Mouse (Mus musculus) heart, embryonic 12.5 days (tissue): Measurements from ENCODE around the gene Gtf2h4. TPM values are rescaled to one million over a fixed set of nuclear protein-coding genes. Genes with fewer than 3 reads are reported as not detected.
A peak's percentile ranks its signal among the peaks of the same experiment; 100 is the strongest.

Experiments
- ATAC-seq: fragments of 200-750 bp; cut with Nextera tagmentation; 2 replicates; pipeline ENCODE4 v1.8.0; 2017; ENCODE audit warnings: moderate TSS enrichment, moderate library complexity; ENCODE audit not compliant: insufficient number of reproducible peaks, low FRiP score
- H3K27ac ChIP-seq: fragments of 300-500 bp; sonication (generic); 2 replicates; pipeline ENCODE4 v1.5.1; 2016; ENCODE audit warnings: mild to moderate bottlenecking, moderate library complexity; ENCODE audit not compliant: poor library complexity, severe bottlenecking
- H3K27me3 ChIP-seq: fragments of 300-500 bp; sonication (generic); replicated peaks from 2 replicates; pipeline ENCODE4 v1.6.1; 2016; ENCODE audit warnings: mild to moderate bottlenecking, moderate library complexity
- H3K36me3 ChIP-seq: fragments of 300-500 bp; sonication (generic); 2 replicates; pipeline ENCODE4 v1.6.1; 2016; ENCODE audit warnings: mild to moderate bottlenecking, moderate library complexity
- H3K4me1 ChIP-seq: fragments of 300-500 bp; sonication (generic); replicated peaks from 2 replicates; pipeline ENCODE4 v1.6.1; 2016; ENCODE audit warnings: mild to moderate bottlenecking
- H3K4me2 ChIP-seq: fragments of 300-500 bp; sonication (generic); 2 replicates; pipeline ENCODE4 v1.6.1; 2016; ENCODE audit warnings: mild to moderate bottlenecking, moderate library complexity
- H3K4me3 ChIP-seq: fragments of 300-500 bp; sonication (generic); 2 replicates; pipeline ENCODE4 v1.5.1; 2016; ENCODE audit warnings: mild to moderate bottlenecking
- H3K9ac ChIP-seq: fragments of 300-500 bp; sonication (generic); 2 replicates; pipeline ENCODE4 v1.6.1; 2016; ENCODE audit warnings: mild to moderate bottlenecking, moderate library complexity
- H3K9me3 ChIP-seq: fragments of 300-500 bp; sonication (generic); replicated peaks from 2 replicates; pipeline ENCODE4 v1.6.1; 2016; ENCODE audit warnings: mild to moderate bottlenecking, moderate library complexity
- WGBS: fragments of 180-500 bp; shearing (Covaris S2); methylation state at CpG from one replicate; pipeline ENCODE4 v1.1.7; 2016; 5-methylcytosine and 5-hydroxymethylcytosine counted together
- polyA plus RNA-seq: library from polyadenylated mRNA; unstranded; fragments of >200 nt; fragmentation: Nextera tagmentation; extraction: Ambion mirVana; gene quantifications from 2 replicates; pipeline ENCODE4 v1.2.1, GENCODE M21; 2016

The Gtf2h4 gene
- polyA plus RNA-seq, result 22.2 and 24.5 TPM in 2 replicates

DNA sequence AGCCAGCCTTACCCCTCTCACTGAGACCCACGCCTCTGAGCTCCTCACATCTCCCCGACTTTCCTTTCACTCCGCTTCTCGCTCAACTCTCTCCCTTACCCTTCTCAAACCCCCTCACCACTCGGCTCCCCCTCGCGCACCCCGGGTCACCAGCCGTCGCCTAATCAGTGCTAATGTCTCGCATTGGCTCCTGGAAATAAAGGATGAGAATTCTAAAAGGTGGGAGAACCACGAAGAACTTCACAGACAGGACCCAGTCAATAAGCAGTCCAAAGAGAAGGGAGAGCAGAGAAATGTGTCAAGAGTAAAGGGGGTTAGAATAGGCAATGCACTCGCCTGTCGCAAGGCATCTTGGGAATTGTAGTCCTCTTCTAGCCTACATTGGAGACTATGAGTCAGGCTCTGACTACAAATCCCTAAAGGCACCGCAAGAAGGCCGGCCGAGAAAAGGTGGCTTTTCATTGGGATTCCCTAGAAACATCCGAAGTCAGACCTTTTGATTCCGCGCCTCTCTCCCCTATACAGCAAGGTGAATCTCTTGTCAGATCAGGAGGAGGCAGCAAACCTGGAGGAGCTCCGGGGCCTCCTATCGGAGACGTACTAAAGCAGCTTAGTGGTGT, at the start of gene Gtf2h4:
TSS of gene Gtf2h4 (minus strand) at position 324 of the 620 bp plus-strand sequence.
- no peaks in the 10 kb centered on the region for H3K9me3 ChIP-seq
- H3K4me2 ChIP-seq, result peak within 1 kb of the TSS; percentile 73
- peak; percentile 95 for ATAC-seq
- H3K27ac ChIP-seq, result no peak within 1 kb of the TSS
- H3K36me3 ChIP-seq, result peaks cover 18% of the 10 kb centered on the region
- peak within 1 kb of the TSS; percentile 60 for H3K4me3 ChIP-seq
- H3K9ac ChIP-seq, result peak within 1 kb of the TSS; percentile 84
- H3K4me1 ChIP-seq, result peaks cover 7% of the 10 kb centered on the region
- no peaks in the 10 kb centered on the region for H3K27me3 ChIP-seq
- WGBS, result 2% methylated on average over 23 of the region's 23 CpGs

DNA sequence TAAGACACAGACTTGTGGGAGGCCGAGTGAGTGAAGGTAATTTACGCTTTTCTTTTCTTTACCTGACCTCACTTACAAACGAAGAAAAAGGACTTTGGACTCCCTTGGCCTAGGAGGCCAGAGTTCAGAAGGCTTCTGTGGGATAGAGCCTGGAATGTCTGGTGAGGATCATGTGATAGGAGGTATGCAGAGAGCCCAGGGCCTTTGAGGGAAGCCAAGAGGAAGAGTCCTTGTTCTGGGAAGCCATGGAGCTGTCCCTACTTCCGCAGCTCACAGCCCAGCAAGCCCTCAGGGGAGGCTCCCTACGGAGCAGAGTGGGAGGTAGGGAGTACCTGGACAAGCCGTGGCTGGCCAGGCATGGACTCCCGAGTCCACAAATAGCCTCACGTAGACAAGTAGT, 48.1 kb upstream of the Gtf2h4 start:
- peaks cover 6% of the 10 kb centered on the region; the same call in 1 of the 2 replicates for H3K27me3 ChIP-seq
- H3K4me2 ChIP-seq, result 0 out of 2 replicates have a peak overlapping the region, but pooled peaks have one; percentile 18
- WGBS, result 39% methylated on average over 8 of the region's 8 CpGs
- no peak overlapping the region for H3K9ac ChIP-seq
- peaks cover 53% of the 10 kb centered on the region for H3K4me1 ChIP-seq
- H3K27ac ChIP-seq, result peak overlapping the region; percentile 96
- no peaks in the 10 kb centered on the region for H3K36me3 ChIP-seq
- no peak for ATAC-seq
- peaks cover 10% of the 10 kb centered on the region for H3K9me3 ChIP-seq
- no peak overlapping the region for H3K4me3 ChIP-seq

DNA sequence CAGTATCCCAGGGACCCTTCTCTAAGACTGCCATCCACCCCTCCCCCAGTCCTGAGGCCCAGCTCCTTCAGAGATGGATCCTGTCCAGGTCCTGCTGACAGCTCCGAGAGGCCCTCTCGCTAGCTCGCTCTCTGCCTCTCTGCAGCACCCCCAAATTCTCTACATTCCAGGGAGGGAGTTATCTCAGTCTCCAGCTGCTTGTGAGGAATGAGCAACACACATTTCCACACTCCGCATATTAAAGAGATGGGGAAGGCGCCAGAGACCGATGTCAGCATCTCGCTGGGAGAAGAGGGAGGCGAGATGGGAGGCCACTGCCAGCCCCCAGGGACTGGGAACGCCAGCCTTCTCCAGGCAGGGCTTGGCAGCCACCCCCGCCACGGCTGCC, 46.8 kb upstream of the Gtf2h4 start:
- peak overlapping the region; percentile 58 for H3K4me2 ChIP-seq
- peak overlapping the region; percentile 96 for H3K27ac ChIP-seq
- 3% methylated on average over 11 of the region's 11 CpGs for WGBS
- peak overlapping the region; percentile 21 for H3K4me3 ChIP-seq
- H3K4me1 ChIP-seq, result peaks cover 47% of the 10 kb centered on the region
- no peaks in the 10 kb centered on the region for H3K36me3 ChIP-seq
- 0 out of 2 replicates have a peak overlapping the region, but pooled peaks have one; percentile 50 for H3K9ac ChIP-seq
- peaks cover 6% of the 10 kb centered on the region; the same call in 1 of the 2 replicates for H3K27me3 ChIP-seq
- peak; percentile 82 for ATAC-seq
- H3K9me3 ChIP-seq, result peaks cover 10% of the 10 kb centered on the region

DNA sequence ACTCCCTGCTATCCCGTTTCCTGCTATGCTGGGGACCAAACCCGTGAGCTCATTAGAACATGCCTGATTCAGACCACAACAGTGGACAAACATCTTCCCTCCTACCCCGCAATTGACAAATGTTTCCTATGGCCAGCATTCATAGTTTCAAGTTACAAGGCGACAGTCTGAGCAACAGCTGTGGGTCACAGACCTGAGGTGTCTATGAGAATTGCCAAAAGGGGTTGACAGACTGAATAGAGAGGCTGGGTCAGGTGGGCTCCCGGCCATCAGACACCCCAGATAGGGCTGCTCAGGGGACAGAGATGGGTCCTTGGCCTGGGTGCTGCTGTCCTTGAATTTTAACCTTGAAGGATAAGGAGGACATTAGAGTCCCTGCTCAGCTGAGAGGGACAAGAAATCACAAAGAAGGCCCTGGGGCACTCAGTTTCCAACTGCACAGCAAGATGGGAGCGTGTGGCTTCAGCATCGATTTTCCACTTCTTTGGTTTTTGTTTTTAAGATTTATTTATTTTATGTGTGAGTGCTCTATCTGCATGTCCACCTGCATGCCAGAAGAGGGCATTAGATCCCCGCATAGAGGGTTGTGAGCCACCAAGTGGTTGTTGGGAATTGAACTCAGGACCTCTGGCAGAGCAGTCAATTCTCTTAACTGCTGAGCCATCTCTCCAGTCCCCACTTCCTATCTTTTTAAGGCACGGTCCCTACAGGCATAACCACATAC, 46.2 kb upstream of the Gtf2h4 start:
- Histone ChIP-seq H3K4me2 (peak overlapping the region; percentile 58), H3K4me3 (no peak overlapping the region), H3K9ac (no peak overlapping the region), H3K27me3 (peaks cover 6% of the 10 kb centered on the region; the same call in 1 of the 2 replicates), H3K27ac (peak overlapping the region; percentile 96), H3K36me3 (no peaks in the 10 kb centered on the region), H3K9me3 (peaks cover 10% of the 10 kb centered on the region), H3K4me1 (peaks cover 42% of the 10 kb centered on the region)
- WGBS, result 22% methylated on average over 9 of the region's 9 CpGs
- ATAC-seq, result peak; percentile 65; the same call in 1 of the 2 replicates

DNA sequence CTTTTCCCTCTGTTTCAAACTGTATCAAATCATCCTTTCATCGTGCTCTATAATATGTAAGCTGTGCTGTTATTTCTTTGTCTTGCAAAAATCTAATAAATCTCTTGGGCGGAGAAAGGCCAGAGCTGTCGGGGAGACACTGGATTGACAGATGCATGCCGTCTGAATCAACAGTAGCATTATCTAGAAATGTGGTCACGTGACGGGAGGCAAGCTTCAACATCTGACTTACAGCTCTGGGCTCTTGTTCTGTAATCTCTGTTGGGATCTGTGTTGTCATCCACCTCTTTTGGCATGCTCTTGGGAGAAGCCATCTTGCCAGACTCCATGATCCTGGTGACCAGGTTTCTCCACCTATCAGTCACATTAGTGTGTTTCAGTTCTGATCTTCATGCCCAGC, 43.5 kb upstream of the Gtf2h4 start:
- Histone ChIP-seq H3K27ac (no peak overlapping the region), H3K4me3 (no peak overlapping the region), H3K4me2 (no peak overlapping the region), H3K9ac (no peak overlapping the region), H3K4me1 (peaks cover 35% of the 10 kb centered on the region), H3K9me3 (peaks cover 10% of the 10 kb centered on the region), H3K27me3 (no peaks in the 10 kb centered on the region), H3K36me3 (no peaks in the 10 kb centered on the region)
- ATAC-seq, result no peak
- WGBS, result 77% methylated on average over 6 of the region's 6 CpGs

DNA sequence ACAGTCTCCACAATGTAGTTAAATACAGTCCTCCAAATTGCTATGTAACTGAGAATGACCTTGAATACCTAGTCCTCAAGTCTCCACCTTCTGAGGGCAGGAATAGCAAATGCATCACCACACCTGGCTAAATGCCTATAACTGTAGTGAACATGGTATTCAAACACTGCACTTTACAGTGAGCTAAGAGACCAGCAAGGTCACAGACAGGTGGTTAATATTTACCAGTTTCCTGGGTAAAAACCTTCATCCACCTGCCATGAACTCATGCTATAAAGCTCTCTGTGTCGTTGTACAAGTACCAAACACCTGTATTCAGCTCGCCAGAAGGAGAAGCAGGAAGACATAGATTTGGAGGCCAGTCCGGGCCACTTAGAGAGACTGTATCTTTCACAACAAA, 42.6 kb upstream of the Gtf2h4 start:
- Histone ChIP-seq H3K4me2 (no peak overlapping the region), H3K4me1 (peaks cover 35% of the 10 kb centered on the region), H3K27ac (no peak overlapping the region), H3K36me3 (no peaks in the 10 kb centered on the region), H3K4me3 (no peak overlapping the region), H3K9me3 (peaks cover 10% of the 10 kb centered on the region), H3K9ac (no peak overlapping the region), H3K27me3 (no peaks in the 10 kb centered on the region)
- 84% methylated on average over 3 of the region's 3 CpGs for WGBS
- no peak for ATAC-seq

DNA sequence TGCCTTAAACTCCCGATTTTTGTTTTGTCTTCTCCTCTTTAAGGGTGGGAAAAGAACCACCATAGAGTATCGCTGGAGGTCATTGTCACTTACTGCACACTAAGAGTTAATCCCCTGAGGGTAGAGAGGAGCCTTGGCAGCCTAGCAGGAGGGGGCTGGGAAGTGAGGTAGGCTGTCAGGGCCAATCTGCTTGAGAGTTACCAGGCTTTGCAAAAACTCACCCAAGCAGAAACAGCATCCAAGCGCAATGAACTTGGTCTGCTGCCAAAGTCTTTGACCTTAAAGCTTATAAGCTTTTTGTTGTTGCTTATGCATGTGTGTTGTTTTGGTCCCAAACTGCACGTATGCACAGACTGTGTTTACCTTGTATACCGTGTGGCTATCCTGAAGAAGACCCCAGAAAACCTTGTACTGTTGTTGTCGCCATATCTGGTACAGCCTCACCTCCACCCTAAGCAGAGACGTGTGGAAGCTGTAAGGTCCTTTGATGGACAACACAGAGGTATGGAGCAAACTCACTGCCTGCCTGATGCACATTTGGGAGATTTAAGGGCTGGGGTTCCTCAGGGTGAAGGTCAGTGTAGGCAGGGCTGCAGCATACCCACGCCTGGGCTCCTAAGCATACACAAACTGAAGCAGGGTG, 37.3 kb upstream of the Gtf2h4 start:
- ATAC-seq, result peak; percentile 57; the same call in 1 of the 2 replicates
- peak overlapping the region; percentile 16; the same call in 1 of the 2 replicates for H3K4me2 ChIP-seq
- 24% methylated on average over 8 of the region's 8 CpGs for WGBS

DNA sequence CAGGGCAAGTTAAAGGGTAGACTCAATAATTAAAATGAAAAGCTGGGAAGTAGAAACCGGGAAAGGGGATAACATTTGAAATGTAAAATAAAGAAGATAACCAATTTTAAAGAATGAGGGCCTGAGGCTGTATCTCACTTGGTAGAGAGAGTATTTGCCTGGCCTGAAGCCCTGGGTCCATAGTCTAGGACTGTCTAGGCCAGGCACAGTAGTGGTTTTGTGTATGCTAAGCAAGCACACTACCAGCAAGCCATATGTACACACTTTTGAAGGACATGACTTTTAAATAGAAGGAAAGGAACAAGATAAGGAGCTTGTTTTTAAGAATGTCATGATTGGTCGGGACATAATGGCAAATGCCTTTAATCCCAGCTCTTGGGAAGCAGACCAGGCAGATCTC, 35.1 kb upstream of the Gtf2h4 start:
- Histone ChIP-seq H3K36me3 (no peaks in the 10 kb centered on the region), H3K4me2 (no peak overlapping the region), H3K27me3 (no peaks in the 10 kb centered on the region), H3K9me3 (no peaks in the 10 kb centered on the region), H3K27ac (peak overlapping the region; percentile 31; the same call in 1 of the 2 replicates), H3K4me1 (peaks cover 70% of the 10 kb centered on the region), H3K9ac (no peak overlapping the region), H3K4me3 (no peak overlapping the region)
- 44% methylated on average over 2 of the region's 2 CpGs for whole genome bisulfite sequencing
- no peak for ATAC-seq

More for the DNA sequence above, 37.3 kb upstream of the Gtf2h4 start:
- Histone ChIP-seq H3K27ac (peak overlapping the region; percentile 86), H3K36me3 (no peaks in the 10 kb centered on the region), H3K4me1 (peaks cover 50% of the 10 kb centered on the region), H3K4me3 (no peak overlapping the region), H3K27me3 (no peaks in the 10 kb centered on the region), H3K9ac (0 out of 2 replicates have a peak overlapping the region, but pooled peaks have one; percentile 23), H3K9me3 (no peaks in the 10 kb centered on the region)

DNA sequence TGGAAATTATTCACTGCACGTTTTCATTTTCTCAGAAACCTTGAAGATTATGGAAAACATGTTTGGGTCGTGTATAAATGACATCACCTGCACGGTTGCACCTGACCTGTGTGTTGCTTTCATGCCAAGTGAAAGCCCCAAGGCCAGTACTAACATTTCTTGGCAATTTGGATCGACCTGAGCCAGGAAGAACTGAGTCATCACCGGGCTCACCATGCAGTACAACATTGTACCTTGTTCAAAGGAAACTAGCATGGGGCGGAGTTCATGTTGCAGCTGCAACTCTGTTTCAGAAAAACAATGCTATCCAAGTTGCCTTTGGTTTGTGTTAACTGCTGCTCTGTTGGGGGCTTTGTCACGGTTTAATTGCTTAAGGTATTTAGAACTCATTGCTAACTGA, 34.4 kb upstream of the Gtf2h4 start:
- Histone ChIP-seq H3K27me3 (no peaks in the 10 kb centered on the region), H3K9me3 (no peaks in the 10 kb centered on the region), H3K4me3 (no peak overlapping the region), H3K27ac (peak overlapping the region; percentile 31; the same call in 1 of the 2 replicates), H3K4me2 (no peak overlapping the region), H3K4me1 (peaks cover 75% of the 10 kb centered on the region), H3K36me3 (no peaks in the 10 kb centered on the region), H3K9ac (no peak overlapping the region)
- ATAC-seq, result no peak
- 72% methylated on average over 7 of the region's 7 CpGs for whole genome bisulfite sequencing

DNA sequence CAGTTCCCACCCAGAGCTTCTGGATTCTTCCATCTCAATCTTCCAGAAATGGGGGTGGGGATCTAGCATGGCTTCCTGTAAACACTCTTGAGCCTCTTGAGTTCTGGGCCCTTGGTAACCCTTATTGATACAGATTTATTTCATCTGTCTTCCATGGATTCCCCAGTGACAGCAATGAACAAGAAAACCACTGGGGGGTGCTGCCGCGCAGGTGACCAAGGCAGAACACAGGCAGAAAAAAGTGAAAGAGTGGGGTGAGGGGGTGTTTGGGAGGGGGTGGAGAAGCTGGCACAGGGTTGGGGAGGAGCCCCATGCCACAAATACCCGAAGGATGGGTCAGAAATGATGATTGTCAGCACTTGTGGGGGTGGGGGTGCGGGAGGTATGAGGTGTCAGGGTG, 32.3 kb upstream of the Gtf2h4 start:
- peaks cover 64% of the 10 kb centered on the region for H3K4me1 ChIP-seq
- H3K9me3 ChIP-seq, result no peaks in the 10 kb centered on the region
- H3K4me3 ChIP-seq, result no peak overlapping the region
- H3K9ac ChIP-seq, result no peak overlapping the region
- H3K27me3 ChIP-seq, result no peaks in the 10 kb centered on the region
- ATAC-seq, result no peak
- no peaks in the 10 kb centered on the region for H3K36me3 ChIP-seq
- WGBS, result 9% methylated on average over 4 of the region's 4 CpGs
- H3K4me2 ChIP-seq, result no peak overlapping the region
- H3K27ac ChIP-seq, result peak overlapping the region; percentile 97; the same call in 1 of the 2 replicates
